Mouse (Mus musculus): ENCODE measurements around the gene Ldha. TPM values are rescaled to one million over a fixed set of nuclear protein-coding genes. Genes with fewer than 3 reads are reported as not detected.

Ldha gene
- total and polyA plus RNA-seq, 3 experiments, result 674 to 741 (median 738) TPM

DNA sequence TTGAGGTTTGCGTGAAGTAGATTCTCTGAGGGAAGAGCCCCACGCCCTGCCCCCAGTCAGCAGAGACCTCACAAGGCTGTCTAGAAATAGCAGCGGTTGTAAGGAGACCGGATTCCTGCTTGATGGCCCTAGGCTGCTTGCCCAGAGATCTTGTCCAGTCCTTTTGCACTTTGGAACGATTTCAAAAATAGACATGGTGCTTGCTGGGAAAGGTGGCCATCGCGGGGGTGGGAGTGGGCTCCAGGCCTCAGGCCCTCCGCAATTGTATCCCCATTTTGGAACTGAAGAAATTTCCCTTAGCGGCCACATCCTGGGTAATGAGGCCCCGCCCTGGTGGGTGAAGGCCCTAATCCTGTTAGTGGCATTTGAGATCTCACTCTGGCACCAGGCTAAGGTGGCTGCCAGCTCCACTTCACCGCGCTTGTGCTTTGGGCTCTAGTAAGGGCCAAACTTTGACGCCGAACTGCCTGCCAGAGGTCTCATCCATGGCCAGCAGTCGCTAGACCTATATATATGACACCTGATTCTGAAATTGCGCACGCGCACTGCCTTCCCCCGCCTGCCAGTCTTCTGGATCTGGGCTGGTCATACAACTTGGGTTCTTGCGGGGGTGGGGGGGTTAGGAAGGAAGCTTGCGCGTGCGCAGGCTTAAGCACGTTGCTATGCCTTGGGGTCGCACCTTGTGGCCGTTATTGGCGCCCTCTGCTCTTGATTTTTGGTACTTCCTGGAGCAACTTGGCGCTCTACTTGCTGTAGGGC, 5.4 kb downstream of the Ldha start:
- Histone ChIP-seq H3K4me1 (ENCODE audit: control insufficient read depth, insufficient read depth, low read length) (peaks cover 6% of the 10 kb centered on the region), H3K36me3 (ENCODE audit: control insufficient read depth, insufficient read depth, low read length) (peaks cover 14% of the 10 kb centered on the region; the same call in 1 of the 2 replicates), H3K27me3 (ENCODE audit: control insufficient read depth, insufficient read depth, low read length) (no peaks in the 10 kb centered on the region), H3K4me3 (peak overlapping the region; percentile 99), H3K79me2 (replicated peaks; ENCODE audit: control insufficient read depth, insufficient read depth, low read length) (no peaks in the 10 kb centered on the region), H3K9ac (ENCODE audit: low read depth, low read length) (peak overlapping the region; percentile 95), H3K27ac (peak overlapping the region; percentile 99)
- peak; percentile 68 to 79 for DNase-seq
- TF ChIP-seq EP300 (IDR thresholded peaks at IDR 0.05; ENCODE audit: insufficient read depth, low read depth, low read length) (no peak), POLR2A (IDR thresholded peaks at IDR 0.05; ENCODE audit: insufficient read depth, low read depth, low read length) (peak; percentile 35; the same call in 1 of the 2 replicates), CTCF (IDR thresholded peaks at IDR 0.05) (peak; percentile 50)
- WGBS, result under 1% methylated on average over 28 of the region's 28 CpGs
- intact Hi-C loops (cut with DNase I), result loop anchor here (2.0 to 5.0 kb wide), 3 partner anchors 50 to 166 kb away; partner anchors contain the start of genes Gtf2h1, Hps5 and Tsg101

DNA sequence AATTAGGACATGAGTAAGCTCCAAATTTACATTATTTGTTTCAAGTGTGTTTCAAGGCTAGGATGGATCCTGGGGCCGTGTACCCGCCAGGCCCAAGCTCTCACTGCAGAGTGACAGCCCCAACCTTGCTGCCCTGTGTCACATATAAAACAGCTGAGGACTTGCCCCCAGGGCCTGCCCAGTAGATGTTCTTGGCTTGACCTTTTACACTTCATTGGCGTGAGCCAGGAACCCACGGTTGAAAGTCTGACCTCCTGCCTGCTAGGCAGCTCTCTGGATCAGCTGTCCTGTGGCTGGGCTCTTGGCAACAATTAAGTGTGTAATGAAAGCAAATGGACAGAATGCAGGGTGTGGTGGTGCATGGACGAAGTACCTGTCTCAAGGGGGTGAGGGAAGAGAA, 8.0 kb downstream of the Ldha start:
- no peak overlapping the region for H3K4me3 ChIP-seq
- DNase-seq, result no peak
- intact Hi-C loops (cut with DNase I), result loop anchor here (5.0 kb wide), 2 partner anchors 68 to 163 kb away; partner anchors contain the start of gene Tsg101
- H3K36me3 ChIP-seq (ENCODE audit: control insufficient read depth, insufficient read depth, low read length), result peaks cover 14% of the 10 kb centered on the region
- 64% methylated on average over 5 of the region's 5 CpGs for WGBS
- H3K4me1 ChIP-seq (ENCODE audit: control insufficient read depth, insufficient read depth, low read length), result peaks cover 6% of the 10 kb centered on the region
- no peaks in the 10 kb centered on the region for H3K79me2 ChIP-seq (replicated peaks; ENCODE audit: control insufficient read depth, insufficient read depth, low read length)
- no peak overlapping the region for H3K27ac ChIP-seq
- H3K27me3 ChIP-seq (ENCODE audit: control insufficient read depth, insufficient read depth, low read length), result no peaks in the 10 kb centered on the region
- TF ChIP-seq POLR2A (IDR thresholded peaks at IDR 0.05; ENCODE audit: insufficient read depth, low read depth, low read length), result no peak
- no peak for TF ChIP-seq CTCF (IDR thresholded peaks at IDR 0.05)
- no peak for TF ChIP-seq EP300 (IDR thresholded peaks at IDR 0.05; ENCODE audit: insufficient read depth, low read depth, low read length)
- no peak overlapping the region for H3K9ac ChIP-seq (ENCODE audit: low read depth, low read length)

DNA sequence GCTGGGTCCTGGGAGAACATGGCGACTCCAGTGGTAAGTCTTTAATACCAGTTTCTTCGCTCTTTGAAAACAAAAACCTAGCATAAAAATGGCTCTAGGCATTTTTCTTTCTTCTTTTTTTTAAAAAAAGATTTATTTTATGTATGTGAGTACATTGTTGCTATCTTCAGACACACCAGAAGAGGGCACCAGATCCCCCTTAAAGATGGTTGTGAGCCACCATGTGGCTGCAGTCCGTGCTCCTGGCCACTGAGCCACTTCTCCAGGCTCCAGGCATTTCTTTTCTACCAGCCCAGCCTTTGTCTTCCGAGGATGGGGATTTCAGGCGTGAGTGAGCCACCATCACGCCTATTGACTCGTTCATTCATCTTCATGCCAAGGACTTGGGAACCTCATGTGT, 9.8 kb downstream of the Ldha start:
- intact Hi-C loops (cut with DNase I), result loop anchor here (5.0 kb wide), 1 partner anchor 34 kb away; no protein-coding TSS in a partner anchor
- H3K9ac ChIP-seq (ENCODE audit: low read depth, low read length), result no peak overlapping the region
- no peaks in the 10 kb centered on the region for H3K27me3 ChIP-seq (ENCODE audit: control insufficient read depth, insufficient read depth, low read length)
- H3K36me3 ChIP-seq (ENCODE audit: control insufficient read depth, insufficient read depth, low read length), result peaks cover 14% of the 10 kb centered on the region
- TF ChIP-seq EP300 (IDR thresholded peaks at IDR 0.05; ENCODE audit: insufficient read depth, low read depth, low read length) (no peak), CTCF (IDR thresholded peaks at IDR 0.05) (peak; percentile 50)
- WGBS, result 79% methylated on average over 7 of the region's 7 CpGs
- 0 out of 2 replicates have a peak, but pooled peaks cover 1% of the 10 kb centered on the region for H3K4me1 ChIP-seq (ENCODE audit: control insufficient read depth, insufficient read depth, low read length)
- H3K27ac ChIP-seq, result no peak overlapping the region
- DNase-seq, result no peak
- H3K79me2 ChIP-seq (replicated peaks; ENCODE audit: control insufficient read depth, insufficient read depth, low read length), result no peaks in the 10 kb centered on the region
- H3K4me3 ChIP-seq, result no peak overlapping the region

GRCm38 (mm10) chr7:46852666-46853065, 11.4 kb downstream of the Ldha start:
- DNase-seq, result no peak
- intact Hi-C loops (cut with DNase I), result loop anchor here (5.0 kb wide), 1 partner anchor 35 kb away; no protein-coding TSS in a partner anchor
- Histone ChIP-seq H3K79me2 (replicated peaks; ENCODE audit: control insufficient read depth, insufficient read depth, low read length) (no peaks in the 10 kb centered on the region), H3K4me3 (no peak overlapping the region), H3K27me3 (ENCODE audit: control insufficient read depth, insufficient read depth, low read length) (no peaks in the 10 kb centered on the region), H3K27ac (no peak overlapping the region), H3K4me1 (ENCODE audit: control insufficient read depth, insufficient read depth, low read length) (no peaks in the 10 kb centered on the region), H3K36me3 (ENCODE audit: control insufficient read depth, insufficient read depth, low read length) (peaks cover 10% of the 10 kb centered on the region), H3K9ac (ENCODE audit: low read depth, low read length) (no peak overlapping the region)
- 76% methylated on average over 1 of the region's 1 CpGs for WGBS
- TF ChIP-seq CTCF (IDR thresholded peaks at IDR 0.05) (no peak), POLR2A (IDR thresholded peaks at IDR 0.05; ENCODE audit: insufficient read depth, low read depth, low read length) (no peak), EP300 (IDR thresholded peaks at IDR 0.05; ENCODE audit: insufficient read depth, low read depth, low read length) (no peak)

GRCm38 (mm10) chr7:46853365-46853764, 12.1 kb downstream of the Ldha start:
- no peaks in the 10 kb centered on the region for H3K4me1 ChIP-seq (ENCODE audit: control insufficient read depth, insufficient read depth, low read length)
- DNase-seq, result no peak
- H3K4me3 ChIP-seq, result no peak overlapping the region
- 82% methylated on average over 9 of the region's 9 CpGs for WGBS
- no peaks in the 10 kb centered on the region for H3K79me2 ChIP-seq (replicated peaks; ENCODE audit: control insufficient read depth, insufficient read depth, low read length)
- no peak overlapping the region for H3K27ac ChIP-seq
- H3K27me3 ChIP-seq (ENCODE audit: control insufficient read depth, insufficient read depth, low read length), result no peaks in the 10 kb centered on the region
- TF ChIP-seq CTCF (IDR thresholded peaks at IDR 0.05), result no peak
- TF ChIP-seq POLR2A (IDR thresholded peaks at IDR 0.05; ENCODE audit: insufficient read depth, low read depth, low read length), result no peak
- no peak for TF ChIP-seq EP300 (IDR thresholded peaks at IDR 0.05; ENCODE audit: insufficient read depth, low read depth, low read length)
- intact Hi-C loops (cut with DNase I), result loop anchor here (5.0 kb wide), 1 partner anchor 36 kb away; no protein-coding TSS in a partner anchor
- no peak overlapping the region for H3K9ac ChIP-seq (ENCODE audit: low read depth, low read length)
- peaks cover 7% of the 10 kb centered on the region for H3K36me3 ChIP-seq (ENCODE audit: control insufficient read depth, insufficient read depth, low read length)

All from heart, adult 2 months (tissue).